Mouse (Mus musculus) MEL (cell line): Measurements from ENCODE around the gene Timd2.

Experiments
- CHD2 ChIP-seq: IDR thresholded peaks from 2 replicates; pipeline ENCODE4 v1.6.1; 2011; ENCODE audit warnings: low read length, improper control_type of control experiment
- CTCF ChIP-seq, 3 experiments: IDR thresholded peaks in 2 of 3; conservative IDR thresholded peaks in 1 of 3; 2 replicates each; pipeline ENCODE4 v1.5.1; 2011 to 2012; ENCODE audit warnings: low read length in 3 of 3, low read depth in 2 of 3, mild to moderate bottlenecking in 2 of 3, improper control_type of control experiment in 1 of 3, inconsistent platforms in 1 of 3, mixed read lengths in 1 of 3, moderate library complexity in 1 of 3; ENCODE audit not compliant: control insufficient read depth in 1 of 3, insufficient read depth in 1 of 3, poor library complexity in 1 of 3, severe bottlenecking in 1 of 3
- GATA1 ChIP-seq: IDR thresholded peaks from 2 replicates; pipeline ENCODE4 v1.6.1; 2011; ENCODE audit warnings: low read depth, low read length, improper control_type of control experiment
- POLR2A ChIP-seq, 2 experiments: IDR thresholded peaks; 2 replicates each; pipeline ENCODE4 v1.6.1; 2011 to 2012; ENCODE audit warnings: low read length in 2 of 2, mild to moderate bottlenecking in 2 of 2, control low read depth in 1 of 2, improper control_type of control experiment in 1 of 2, low read depth in 1 of 2, moderate library complexity in 1 of 2; ENCODE audit not compliant: control insufficient read depth in 1 of 2, insufficient read depth in 1 of 2, poor library complexity in 1 of 2
- TAL1 ChIP-seq: IDR thresholded peaks from 2 replicates; pipeline ENCODE4 v1.6.1; 2012; ENCODE audit warnings: mild to moderate bottlenecking, inconsistent platforms, low read length, moderate library complexity, mixed read lengths
- ZC3H11A ChIP-seq: IDR thresholded peaks from 2 replicates; pipeline ENCODE4 v1.6.1; 2012; ENCODE audit warnings: low read depth, mild to moderate bottlenecking, inconsistent platforms, low read length, improper control_type of control experiment

DNA sequence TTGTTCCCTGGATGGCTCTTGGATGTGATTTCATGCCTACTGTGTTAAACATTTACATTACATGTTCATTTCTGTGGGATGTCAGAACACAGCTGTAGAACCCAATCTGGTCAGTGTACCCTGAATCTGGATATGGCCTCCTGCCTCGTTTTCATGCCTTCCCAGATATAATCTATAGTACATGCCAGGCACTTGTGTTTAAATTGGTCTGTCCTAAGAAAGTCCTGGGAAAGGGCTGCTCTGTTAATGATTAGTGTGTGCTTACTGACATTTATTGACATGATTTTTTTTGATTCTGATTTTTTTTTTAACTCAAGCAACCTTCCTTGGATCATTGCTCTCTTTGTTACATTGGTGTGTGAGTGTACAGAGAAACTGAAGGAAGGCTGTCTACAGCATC lies 27.8 kb upstream of the Timd2 start:
- TF ChIP-seq CTCF (IDR thresholded peaks at IDR 0.05 in 2 of 3, conservative IDR thresholded peaks at IDR 0.05 in 1 of 3; ENCODE audit: control insufficient read depth in 1 of 3, insufficient read depth in 1 of 3, low read depth in 2 of 3, low read length in 3 of 3, poor library complexity in 1 of 3, severe bottlenecking in 1 of 3) = no peak
- TF ChIP-seq GATA1 = no peak
- TF ChIP-seq POLR2A (IDR thresholded peaks at IDR 0.05; ENCODE audit: control insufficient read depth in 1 of 2, insufficient read depth in 1 of 2, low read depth in 1 of 2, low read length in 2 of 2, poor library complexity in 1 of 2) = no peak
- no peak for TF ChIP-seq TAL1
- no peak for TF ChIP-seq ZC3H11A
- TF ChIP-seq CHD2 = no peak
